Mouse (Mus musculus) regulatory T cell (primary cell): ENCODE results near the gene Arl15.

ENCODE experiments used
- in situ Hi-C: fragments of 300-600 bp; cut with MboI, MseI; formaldehyde crosslinking; loops from one replicate; pipeline ENCODE4 v1.15.1; 2025; ENCODE audit warnings: high pct_unique_total_duplicates

Arl15 gene

GRCm38 (mm10) chr13:114202806-114203570 is 408.7 kb downstream of the Arl15 start:
- in situ Hi-C loops = no loop called here
